Mouse (Mus musculus) thymus, adult 2 months (tissue): Measurements from ENCODE around the gene Atpaf2. TPM values are rescaled to one million over a fixed set of nuclear protein-coding genes. Genes with fewer than 3 reads are reported as not detected.
"Not testable (repeated sequence)": the region's sequence is repeated elsewhere in the genome, so short reads cannot be mapped to it uniquely, and the experiment has no call there.

Experiments used
- DNase-seq: peaks from one replicate; pipeline ENCODE4 v3.0.0; 2021
- H3K27ac ChIP-seq: fragments of 200-500 bp; 2 replicates; pipeline ENCODE4 v1.5.1; 2012; ENCODE audit warnings: low read length, control low read depth; ENCODE audit not compliant: control insufficient read depth, insufficient read depth
- H3K27me3 ChIP-seq: fragments of 200-500 bp; 2 replicates; pipeline ENCODE4 v1.6.1; 2012; ENCODE audit warnings: mild to moderate bottlenecking, low read length, moderate library complexity, mixed read lengths; ENCODE audit not compliant: control insufficient read depth, insufficient read depth
- H3K36me3 ChIP-seq: fragments of 200-500 bp; 2 replicates; pipeline ENCODE4 v1.6.1; 2012; ENCODE audit warnings: mild to moderate bottlenecking, low read length, moderate library complexity; ENCODE audit not compliant: control insufficient read depth, insufficient read depth
- H3K4me1 ChIP-seq: fragments of 200-500 bp; replicated peaks from 2 replicates; pipeline ENCODE4 v1.6.1; 2012; ENCODE audit warnings: low read length; ENCODE audit not compliant: control insufficient read depth, insufficient read depth
- H3K4me3 ChIP-seq: fragments of 200-500 bp; 2 replicates; pipeline ENCODE4 v1.5.1; 2012; ENCODE audit warnings: mild to moderate bottlenecking, low read length, control low read depth, moderate library complexity; ENCODE audit not compliant: control insufficient read depth, insufficient read depth
- CTCF ChIP-seq: fragments of 200-500 bp; IDR thresholded peaks from 2 replicates; pipeline ENCODE4 v1.5.1; 2012; ENCODE audit warnings: mild to moderate bottlenecking, control low read depth, low read length, moderate library complexity, borderline replicate concordance; ENCODE audit not compliant: control insufficient read depth, poor library complexity, insufficient read depth; ENCODE audit errors: extremely low read depth
- POLR2A ChIP-seq: fragments of 200-500 bp; IDR thresholded peaks from 2 replicates; pipeline ENCODE4 v1.6.1; 2012; ENCODE audit warnings: mild to moderate bottlenecking, low read length, control low read depth, moderate library complexity; ENCODE audit not compliant: control insufficient read depth, poor library complexity, insufficient read depth; ENCODE audit errors: extremely low read depth
- WGBS: fragments of 180-500 bp; shearing (Covaris S2); methylation state at CpG from one replicate; pipeline ENCODE4 v1.1.7; 2018; 5-methylcytosine and 5-hydroxymethylcytosine counted together
- polyA plus RNA-seq: library from polyadenylated mRNA; depleted of rRNA; stranded (reverse); fragments of >200 nt; gene quantifications from 2 replicates; pipeline ENCODE4 v1.2.3, GENCODE M21; 2012

Gene Atpaf2
- polyA plus RNA-seq, 1 experiment = 42.9 TPM

- TF ChIP-seq CTCF = no peak
- no peak for TF ChIP-seq POLR2A
- Histone ChIP-seq H3K27ac (no peak overlapping the region), H3K36me3 (peaks cover 19% of the 10 kb centered on the region)
Measured at GRCm38 (mm10) chr11:60442896-60443295, 24.6 kb upstream of the Atpaf2 start.

DNA sequence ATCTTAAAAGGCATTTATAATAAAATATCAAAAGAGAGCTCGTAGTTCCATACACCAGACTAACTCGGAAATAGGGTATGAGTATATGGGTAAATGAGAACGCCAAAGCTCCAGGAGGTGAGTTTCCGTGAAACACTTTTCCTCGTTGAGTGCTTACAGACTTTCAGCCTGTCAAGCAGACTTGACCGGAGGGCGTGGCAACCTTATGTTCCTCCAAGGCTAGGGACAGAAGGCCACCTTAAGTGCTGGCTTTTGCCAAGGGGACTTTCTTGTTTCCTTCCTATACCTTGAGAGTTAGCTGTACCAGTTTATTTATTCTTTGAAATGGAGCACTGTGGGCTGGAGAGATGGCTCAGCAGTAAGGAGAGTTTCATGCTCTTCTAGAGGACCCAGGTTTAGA lies 21.9 kb upstream of the Atpaf2 start:
- Histone ChIP-seq H3K4me3 (no peak overlapping the region), H3K4me1 (no peaks in the 10 kb centered on the region), H3K36me3 (peaks cover 20% of the 10 kb centered on the region), H3K27ac (no peak overlapping the region), H3K27me3 (no peaks in the 10 kb centered on the region)
- no peak for DNase-seq
- 90% methylated on average over 7 of the region's 7 CpGs for WGBS
- TF ChIP-seq POLR2A (no peak), CTCF (no peak)

More at GRCm38 (mm10) chr11:60442896-60443295, 24.6 kb upstream of the Atpaf2 start:
- DNase-seq = no peak
- WGBS = 91% methylated on average over 6 of the region's 6 CpGs
- Histone ChIP-seq H3K27me3 (no peaks in the 10 kb centered on the region), H3K4me3 (no peak overlapping the region), H3K4me1 (no peaks in the 10 kb centered on the region)

- H3K27ac ChIP-seq, H3K4me3 ChIP-seq, H3K27me3 ChIP-seq, DNase-seq, H3K4me1 ChIP-seq: not testable (repeated sequence)
- H3K36me3 ChIP-seq = peaks cover 20% of the 10 kb centered on the region
- WGBS = 93% methylated on average over 1 of the region's 1 CpGs
Measured at GRCm38 (mm10) chr11:60439621-60440020, 21.4 kb upstream of the Atpaf2 start.

DNA sequence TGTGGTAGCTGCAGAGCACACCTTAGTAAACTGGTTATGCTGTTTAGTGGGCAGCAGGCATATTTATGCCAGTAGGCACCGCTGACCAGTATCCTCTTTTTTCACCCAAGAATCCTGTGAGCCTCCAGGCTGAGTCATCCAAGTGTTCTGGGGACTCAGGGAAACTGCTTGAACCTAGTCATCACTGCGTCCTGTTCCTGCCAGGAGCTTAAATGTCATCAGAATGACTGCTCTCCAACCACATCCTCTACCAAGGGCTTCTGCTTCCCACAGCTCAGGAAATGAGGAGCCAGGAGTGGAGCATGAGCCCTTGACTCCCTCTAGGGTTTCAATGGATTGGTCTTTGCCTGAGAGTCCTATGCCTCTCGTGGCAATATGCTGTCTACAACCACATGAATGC lies 18.4 kb upstream of the Atpaf2 start:
- TF ChIP-seq CTCF (no peak), POLR2A (no peak)
- Histone ChIP-seq H3K27ac (no peak overlapping the region), H3K27me3 (no peaks in the 10 kb centered on the region), H3K36me3 (peaks cover 27% of the 10 kb centered on the region), H3K4me1 (no peaks in the 10 kb centered on the region), H3K4me3 (no peak overlapping the region)
- DNase-seq = no peak
- 88% methylated on average over 3 of the region's 3 CpGs for WGBS

- 100% methylated on average over 1 of the region's 1 CpGs for WGBS
Measured at GRCm38 (mm10) chr11:60435133-60435532, 16.9 kb upstream of the Atpaf2 start.

GRCm38 (mm10) chr11:60433501-60433900 lies 15.2 kb upstream of the Atpaf2 start:
- no peak overlapping the region for H3K27ac ChIP-seq
- no peak for DNase-seq
- peaks cover 20% of the 10 kb centered on the region for H3K36me3 ChIP-seq
- no peaks in the 10 kb centered on the region for H3K4me1 ChIP-seq
- no peak overlapping the region for H3K4me3 ChIP-seq
- no peaks in the 10 kb centered on the region for H3K27me3 ChIP-seq
- TF ChIP-seq POLR2A = no peak
- no peak for TF ChIP-seq CTCF

More at GRCm38 (mm10) chr11:60435133-60435532, 16.9 kb upstream of the Atpaf2 start:
- DNase-seq = no peak
- Histone ChIP-seq H3K4me1 (no peaks in the 10 kb centered on the region), H3K27me3 (no peaks in the 10 kb centered on the region), H3K36me3 (peaks cover 20% of the 10 kb centered on the region), H3K4me3 (no peak overlapping the region), H3K27ac (no peak overlapping the region)
- TF ChIP-seq CTCF (no peak), POLR2A (no peak)

DNA sequence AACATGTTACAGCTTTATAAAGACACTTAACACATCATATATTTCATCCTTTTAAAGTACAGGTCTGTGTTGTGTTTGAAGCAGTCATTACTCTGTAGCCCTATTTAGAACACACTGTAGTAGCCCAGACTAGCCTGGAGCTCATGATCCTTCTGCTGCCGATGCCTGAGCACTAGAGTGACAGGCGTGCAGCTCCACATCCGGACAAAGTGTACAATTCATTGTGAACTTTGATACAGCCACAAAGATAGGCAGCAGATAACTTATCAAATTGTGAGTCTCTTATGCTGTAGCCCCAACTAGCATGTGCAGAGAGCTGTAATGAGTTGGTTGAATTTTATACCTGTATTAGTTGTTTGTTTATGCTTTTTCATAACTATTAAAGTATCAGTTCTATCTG lies 9.4 kb upstream of the Atpaf2 start:
- Histone ChIP-seq H3K4me3 (no peak overlapping the region), H3K27ac (no peak overlapping the region), H3K36me3 (0 out of 2 replicates have a peak, but pooled peaks cover 4% of the 10 kb centered on the region), H3K4me1 (no peaks in the 10 kb centered on the region), H3K27me3 (no peaks in the 10 kb centered on the region)
- WGBS = 98% methylated on average over 3 of the region's 3 CpGs
- no peak for DNase-seq
- TF ChIP-seq POLR2A = no peak
- TF ChIP-seq CTCF = no peak
